Mouse (Mus musculus) bone marrow, adult 2 months (tissue): ENCODE results near the gene Hpd. TPM values are rescaled to one million over a fixed set of nuclear protein-coding genes. Genes with fewer than 3 reads are reported as not detected.

ENCODE experiments used
- H3K27ac ChIP-seq: fragments of 200-500 bp; 2 replicates; pipeline ENCODE4 v1.5.1; 2012; ENCODE audit warnings: low read depth, mild to moderate bottlenecking, control low read depth, inconsistent platforms, low read length; ENCODE audit not compliant: control insufficient read depth, poor library complexity, insufficient read depth
- H3K4me1 ChIP-seq: fragments of 200-500 bp; 2 replicates; pipeline ENCODE4 v1.6.1; 2011; ENCODE audit warnings: low read length; ENCODE audit not compliant: control insufficient read depth, insufficient read depth
- H3K4me3 ChIP-seq: fragments of 200-500 bp; replicated peaks from 2 replicates; pipeline ENCODE3; 2011; ENCODE audit warnings: mild to moderate bottlenecking, low read depth, low read length, control low read depth; ENCODE audit not compliant: control insufficient read depth
- CTCF ChIP-seq: fragments of 200-500 bp; IDR thresholded peaks from 2 replicates; pipeline ENCODE4 v1.5.1; 2011; ENCODE audit warnings: low read length, control low read depth; ENCODE audit not compliant: control insufficient read depth, insufficient read depth
- POLR2A ChIP-seq: fragments of 200-500 bp; IDR thresholded peaks from 2 replicates; pipeline ENCODE4 v1.6.1; 2011; ENCODE audit warnings: low read depth, mild to moderate bottlenecking, control low read depth, low read length, borderline replicate concordance; ENCODE audit not compliant: control insufficient read depth
- WGBS: fragments of 180-500 bp; shearing (Covaris S2); methylation state at CpG from one replicate; pipeline ENCODE4 v1.1.7; 2018; 5-methylcytosine and 5-hydroxymethylcytosine counted together
- polyA plus RNA-seq: library from polyadenylated mRNA; stranded (reverse); fragments of >200 nt; gene quantifications from 2 replicates; pipeline ENCODE4 v1.2.4, GENCODE M21; 2011; ENCODE audit warnings: low replicate concordance; ENCODE audit not compliant: missing spikeins, insufficient read depth, insufficient read length

Gene Hpd
- polyA plus RNA-seq, 1 experiment = 21.0 TPM

GRCm38 (mm10) chr5:123155425-123155824, 27.1 kb downstream of the Hpd start:
- TF ChIP-seq CTCF (peak; percentile 89), POLR2A (no peak)
- 49% methylated on average over 7 of the region's 7 CpGs for WGBS
- Histone ChIP-seq H3K4me1 (peaks cover 11% of the 10 kb centered on the region), H3K4me3 (no peak overlapping the region), H3K27ac (no peak overlapping the region)

GRCm38 (mm10) chr5:123152901-123153300, 29.6 kb downstream of the Hpd start:
- H3K4me3 ChIP-seq = peak overlapping the region; percentile 22

GRCm38 (mm10) chr5:123151707-123152362, 30.7 kb downstream of the Hpd start:
- WGBS = 86% methylated on average over 19 of the region's 19 CpGs
- TF ChIP-seq CTCF (no peak), POLR2A (no peak; the same call in 1 of the 2 replicates)
- no peak overlapping the region for H3K4me3 ChIP-seq
- peaks cover 15% of the 10 kb centered on the region for H3K4me1 ChIP-seq
- peak overlapping the region; percentile 45 for H3K27ac ChIP-seq

More at GRCm38 (mm10) chr5:123152901-123153300, 29.6 kb downstream of the Hpd start:
- Histone ChIP-seq H3K27ac (peak overlapping the region; percentile 37; the same call in 1 of the 2 replicates), H3K4me1 (peaks cover 15% of the 10 kb centered on the region)
- 15% methylated on average over 1 of the region's 1 CpGs for WGBS
- TF ChIP-seq POLR2A (no peak), CTCF (no peak)

- WGBS = 5% methylated on average over 7 of the region's 7 CpGs
- H3K4me1 ChIP-seq = peaks cover 15% of the 10 kb centered on the region
- TF ChIP-seq POLR2A (peak; percentile 69; the same call in 1 of the 2 replicates), CTCF (no peak)
- peak overlapping the region; percentile 94 for H3K27ac ChIP-seq
- H3K4me3 ChIP-seq = peak overlapping the region; percentile 71
Measured at GRCm38 (mm10) chr5:123151077-123151476, 31.4 kb downstream of the Hpd start.

- no peak for TF ChIP-seq POLR2A
- TF ChIP-seq CTCF = no peak
- 3% methylated on average over 7 of the region's 7 CpGs for WGBS
- peaks cover 15% of the 10 kb centered on the region for H3K4me1 ChIP-seq
Measured at GRCm38 (mm10) chr5:123150641-123151040, 31.9 kb downstream of the Hpd start.

GRCm38 (mm10) chr5:123149451-123150400, 32.8 kb downstream of the Hpd start:
- H3K4me3 ChIP-seq = peak overlapping the region; percentile 71
- peaks cover 15% of the 10 kb centered on the region for H3K4me1 ChIP-seq
- 4% methylated on average over 19 of the region's 19 CpGs for WGBS
- TF ChIP-seq POLR2A (peak; percentile 53; the same call in 1 of the 2 replicates), CTCF (peak; percentile 94)
- H3K27ac ChIP-seq = peak overlapping the region; percentile 94

More at GRCm38 (mm10) chr5:123150641-123151040, 31.9 kb downstream of the Hpd start:
- Histone ChIP-seq H3K27ac (peak overlapping the region; percentile 94), H3K4me3 (peak overlapping the region; percentile 71)

GRCm38 (mm10) chr5:123148073-123148722, 34.3 kb downstream of the Hpd start:
- TF ChIP-seq POLR2A (no peak), CTCF (no peak)
- H3K4me1 ChIP-seq = peaks cover 15% of the 10 kb centered on the region
- no peak overlapping the region for H3K27ac ChIP-seq
- H3K4me3 ChIP-seq = no peak overlapping the region
- 92% methylated on average over 25 of the region's 25 CpGs for WGBS

- 89% methylated on average over 17 of the region's 17 CpGs for WGBS
- Histone ChIP-seq H3K4me3 (no peak overlapping the region), H3K27ac (no peak overlapping the region), H3K4me1 (peaks cover 10% of the 10 kb centered on the region)
- TF ChIP-seq CTCF (no peak), POLR2A (no peak)
Measured at GRCm38 (mm10) chr5:123147569-123147968, 35.0 kb downstream of the Hpd start.

GRCm38 (mm10) chr5:123146357-123146756, 36.2 kb downstream of the Hpd start:
- Histone ChIP-seq H3K4me1 (peaks cover 3% of the 10 kb centered on the region), H3K27ac (no peak overlapping the region), H3K4me3 (no peak overlapping the region)
- TF ChIP-seq CTCF (no peak), POLR2A (no peak)
- WGBS = 92% methylated on average over 11 of the region's 11 CpGs
